Mouse (Mus musculus) CH12.LX (cell line): ENCODE results near the gene Kmo. TPM values are rescaled to one million over a fixed set of nuclear protein-coding genes. Genes with fewer than 3 reads are reported as not detected.

ENCODE experiments used
- DNase-seq: peaks from one replicate; pipeline ENCODE4 v3.0.0-alpha.2; 2013; ENCODE audit errors: extremely low read depth
- H3K27ac ChIP-seq: 2 replicates; pipeline ENCODE4 v1.5.1; 2012; ENCODE audit warnings: low read depth, mild to moderate bottlenecking, control low read depth, moderate library complexity; ENCODE audit not compliant: insufficient read depth
- H3K27me3 ChIP-seq: replicated peaks from 2 replicates; pipeline ENCODE3; 2012; ENCODE audit warnings: inconsistent platforms
- H3K36me3 ChIP-seq, 2 experiments: replicated peaks in 1 of 2; 2 replicates each; pipeline versions ENCODE3 to v1.6.1; 2012; ENCODE audit warnings: inconsistent platforms in 1 of 2, low read length in 1 of 2, mild to moderate bottlenecking in 1 of 2, mixed read lengths in 1 of 2, moderate library complexity in 1 of 2; ENCODE audit not compliant: control insufficient read depth in 1 of 2, insufficient read depth in 1 of 2
- H3K4me1 ChIP-seq, 2 experiments: 2 replicates each; pipeline ENCODE4 v1.6.1; 2012; ENCODE audit warnings: inconsistent platforms in 1 of 2, moderate library complexity in 1 of 2; ENCODE audit not compliant: insufficient read depth in 2 of 2, control insufficient read depth in 1 of 2
- H3K4me2 ChIP-seq: 2 replicates; pipeline ENCODE4 v1.6.1; 2012; ENCODE audit warnings: low read depth, mild to moderate bottlenecking, control low read depth; ENCODE audit not compliant: poor library complexity, insufficient read depth, severe bottlenecking
- H3K4me3 ChIP-seq, 3 experiments: fragments of 150-350 bp in 1 of 3; sonication (generic) in 1 of 3; replicated peaks in 1 of 3; 2 replicates each; pipeline versions ENCODE3 to v1.5.1; 2011 to 2012; ENCODE audit warnings: low read depth in 2 of 3, low read length in 2 of 3, mild to moderate bottlenecking in 2 of 3, moderate library complexity in 2 of 3, control low read depth in 1 of 3, improper control_type of control experiment in 1 of 3, inconsistent platforms in 1 of 3, mixed read lengths in 1 of 3; ENCODE audit not compliant: poor library complexity in 1 of 3
- H3K79me2 ChIP-seq: replicated peaks from 2 replicates; pipeline ENCODE4 v1.6.1; 2012; ENCODE audit warnings: mild to moderate bottlenecking, moderate library complexity; ENCODE audit not compliant: control insufficient read depth, poor library complexity, insufficient read depth, severe bottlenecking; ENCODE audit errors: extremely low read depth
- H3K9ac ChIP-seq: 2 replicates; pipeline ENCODE4 v1.6.1; 2012; ENCODE audit warnings: low read depth, mild to moderate bottlenecking, control low read depth, moderate library complexity; ENCODE audit not compliant: insufficient read depth
- H3K9me3 ChIP-seq: replicated peaks from 2 replicates; pipeline ENCODE3; 2012; ENCODE audit warnings: low read length, inconsistent platforms, mixed read lengths
- BHLHE40 ChIP-seq: IDR thresholded peaks from 2 replicates; pipeline ENCODE4 v1.6.1; 2011; ENCODE audit warnings: mild to moderate bottlenecking, low read depth, low read length, improper control_type of control experiment
- CHD1 ChIP-seq: IDR thresholded peaks from 2 replicates; pipeline ENCODE4 v1.6.1; 2012; ENCODE audit warnings: low read depth, low read length, improper control_type of control experiment, inconsistent platforms
- CHD2 ChIP-seq: IDR thresholded peaks from 2 replicates; pipeline ENCODE4 v1.6.1; 2011; ENCODE audit warnings: low read length, improper control_type of control experiment
- CTCF ChIP-seq, 2 experiments: IDR thresholded peaks in 1 of 2; conservative IDR thresholded peaks in 1 of 2; 2 replicates each; pipeline ENCODE4 v1.5.1; 2011 to 2012; ENCODE audit warnings: low read depth in 2 of 2, low read length in 2 of 2, improper control_type of control experiment in 1 of 2, inconsistent platforms in 1 of 2, mild to moderate bottlenecking in 1 of 2, moderate library complexity in 1 of 2
- E2F4 ChIP-seq: IDR thresholded peaks from 2 replicates; pipeline ENCODE4 v1.6.1; 2011; ENCODE audit warnings: low read depth, low read length, improper control_type of control experiment; ENCODE audit not compliant: insufficient replicate concordance
- ELF1 ChIP-seq: IDR thresholded peaks from 2 replicates; pipeline ENCODE4 v1.6.1; 2014; ENCODE audit warnings: low read depth, mild to moderate bottlenecking, inconsistent platforms, low read length, improper control_type of control experiment
- EP300 ChIP-seq: IDR thresholded peaks from 2 replicates; pipeline ENCODE4 v1.6.1; 2011; ENCODE audit warnings: low read length, improper control_type of control experiment
- ETS1 ChIP-seq: conservative IDR thresholded peaks from 2 replicates; pipeline ENCODE4 v1.6.1; 2012; ENCODE audit warnings: low read depth, mild to moderate bottlenecking, inconsistent platforms, low read length, improper control_type of control experiment, moderate library complexity
- GABPA ChIP-seq: IDR thresholded peaks from 2 replicates; pipeline ENCODE4 v1.6.1; 2012; ENCODE audit warnings: low read depth, low read length, improper control_type of control experiment, inconsistent platforms; ENCODE audit not compliant: insufficient replicate concordance
- HCFC1 ChIP-seq: IDR thresholded peaks from 2 replicates; pipeline ENCODE4 v1.6.1; 2012; ENCODE audit warnings: low read depth, mild to moderate bottlenecking, inconsistent platforms, low read length, improper control_type of control experiment
- IRF4 ChIP-seq: IDR thresholded peaks from 2 replicates; pipeline ENCODE4 v1.6.1; 2014; ENCODE audit warnings: low read depth, mild to moderate bottlenecking, inconsistent platforms, low read length, improper control_type of control experiment
- JUN ChIP-seq: IDR thresholded peaks from 2 replicates; pipeline ENCODE4 v1.6.1; 2011; ENCODE audit warnings: low read depth, mild to moderate bottlenecking, low read length, improper control_type of control experiment, moderate library complexity; ENCODE audit not compliant: insufficient read depth
- KAT2A ChIP-seq: IDR thresholded peaks from 2 replicates; pipeline ENCODE4 v1.6.1; 2012; ENCODE audit warnings: low read length, improper control_type of control experiment, inconsistent platforms; ENCODE audit not compliant: insufficient replicate concordance
- MAFK ChIP-seq: IDR thresholded peaks from 2 replicates; pipeline ENCODE4 v1.6.1; 2011; ENCODE audit warnings: low read length, improper control_type of control experiment; ENCODE audit not compliant: insufficient replicate concordance
- MAX ChIP-seq: IDR thresholded peaks from 2 replicates; pipeline ENCODE4 v1.6.1; 2011; ENCODE audit warnings: low read length, improper control_type of control experiment
- MAZ ChIP-seq: IDR thresholded peaks from 2 replicates; pipeline ENCODE4 v1.6.1; 2012; ENCODE audit warnings: low read depth, mild to moderate bottlenecking, inconsistent platforms, low read length, improper control_type of control experiment, moderate library complexity
- MEF2A ChIP-seq: IDR thresholded peaks from 2 replicates; pipeline ENCODE4 v1.6.1; 2014; ENCODE audit warnings: low read depth, mild to moderate bottlenecking, inconsistent platforms, low read length, improper control_type of control experiment, borderline replicate concordance
- MXI1 ChIP-seq: IDR thresholded peaks from 2 replicates; pipeline ENCODE4 v1.6.1; 2011; ENCODE audit warnings: mild to moderate bottlenecking, low read depth, low read length, improper control_type of control experiment
- NELFE ChIP-seq: IDR thresholded peaks from 2 replicates; pipeline ENCODE4 v1.6.1; 2011; ENCODE audit warnings: low read depth, low read length, improper control_type of control experiment
- NRF1 ChIP-seq: IDR thresholded peaks from 2 replicates; pipeline ENCODE4 v1.6.1; 2014; ENCODE audit warnings: low read depth, mild to moderate bottlenecking, inconsistent platforms, low read length, improper control_type of control experiment, moderate library complexity
- PAX5 ChIP-seq: IDR thresholded peaks from 2 replicates; pipeline ENCODE4 v1.6.1; 2012; ENCODE audit warnings: low read length, inconsistent platforms, mixed read lengths
- POLR2A ChIP-seq: IDR thresholded peaks from 2 replicates; pipeline ENCODE4 v1.6.1; 2011; ENCODE audit warnings: low read depth, mild to moderate bottlenecking, improper control_type of control experiment, low read length
- POLR2AphosphoS2 ChIP-seq: IDR thresholded peaks from 2 replicates; pipeline ENCODE4 v1.6.1; 2011; ENCODE audit warnings: low read depth, low read length, improper control_type of control experiment
- RAD21 ChIP-seq: IDR thresholded peaks from 2 replicates; pipeline ENCODE4 v1.6.1; 2011; ENCODE audit warnings: low read depth, mild to moderate bottlenecking, low read length, improper control_type of control experiment, moderate library complexity
- RCOR1 ChIP-seq: conservative IDR thresholded peaks from 2 replicates; pipeline ENCODE4 v1.6.1; 2012; ENCODE audit warnings: low read depth, mild to moderate bottlenecking, inconsistent platforms, low read length, improper control_type of control experiment
- SIN3A ChIP-seq: IDR thresholded peaks from 2 replicates; pipeline ENCODE4 v1.6.1; 2012; ENCODE audit warnings: low read length, improper control_type of control experiment, inconsistent platforms
- SMC3 ChIP-seq: IDR thresholded peaks from 2 replicates; pipeline ENCODE4 v1.6.1; 2011; ENCODE audit warnings: low read depth, low read length, improper control_type of control experiment
- TBP ChIP-seq: conservative IDR thresholded peaks from 2 replicates; pipeline ENCODE4 v1.6.1; 2011; ENCODE audit warnings: low read depth, low read length, improper control_type of control experiment
- TCF12 ChIP-seq: IDR thresholded peaks from 2 replicates; pipeline ENCODE4 v1.6.1; 2014; ENCODE audit warnings: low read depth, mild to moderate bottlenecking, inconsistent platforms, low read length, improper control_type of control experiment
- UBTF ChIP-seq: IDR thresholded peaks from 2 replicates; pipeline ENCODE4 v1.6.1; 2012; ENCODE audit warnings: low read depth, mild to moderate bottlenecking, inconsistent platforms, low read length, improper control_type of control experiment, moderate library complexity
- USF1 ChIP-seq: IDR thresholded peaks from 2 replicates; pipeline ENCODE4 v1.6.1; 2014; ENCODE audit warnings: low read depth, mild to moderate bottlenecking, inconsistent platforms, low read length, improper control_type of control experiment
- USF2 ChIP-seq: conservative IDR thresholded peaks from 2 replicates; pipeline ENCODE4 v1.6.1; 2011; ENCODE audit warnings: low read depth, low read length, improper control_type of control experiment
- ZKSCAN1 ChIP-seq: IDR thresholded peaks from 2 replicates; pipeline ENCODE4 v1.6.1; 2012; ENCODE audit warnings: low read depth, inconsistent platforms, low read length, improper control_type of control experiment, borderline replicate concordance
- ZMIZ1 ChIP-seq: IDR thresholded peaks from 2 replicates; pipeline ENCODE4 v1.6.1; 2012; ENCODE audit warnings: low read depth, mild to moderate bottlenecking, inconsistent platforms, low read length, improper control_type of control experiment
- ZNF384 ChIP-seq: IDR thresholded peaks from 2 replicates; pipeline ENCODE4 v1.6.1; 2012; ENCODE audit warnings: low read depth, low read length, improper control_type of control experiment, inconsistent platforms
- dilution Hi-C: fragments of 300-500 bp; cut with MboI; formaldehyde crosslinking; loops from 2 replicates; pipeline ENCODE4 v1.14.3; 2020; ENCODE audit warnings: low sequenced_read_pairs; ENCODE audit not compliant: extremely low pct_unique_long_range_greater_than_20kb, extremely low pct_ligation_motif_present
- in situ Hi-C: fragments of 300-500 bp; cut with MboI; formaldehyde crosslinking; loops from 3 replicates; pipeline ENCODE4 v1.14.3; 2019; ENCODE audit warnings: low sequenced_read_pairs, low pct_ligation_motif_present, low pct_unique_long_range_greater_than_20kb, mixed read lengths
- polyA plus RNA-seq: library from polyadenylated mRNA; unstranded; fragments of >175 nt; gene quantifications from 2 replicates; pipeline ENCODE4 v1.2.1, GENCODE M21; 2012; ENCODE audit warnings: low read depth; ENCODE audit not compliant: insufficient read length
- total RNA-seq, 2 experiments: library from RNA; depleted of rRNA; stranded (reverse); fragments of 300-350 nt in 1 of 2; fragments of >200 nt in 1 of 2; gene quantifications; 2 replicates each; pipeline ENCODE4 v1.2.3; 2012 to 2014

The Kmo gene
- total and polyA plus RNA-seq, 3 experiments: 9.7 to 49.2 (median 42.5) TPM

GRCm38 (mm10) chr1:175625257-175625879 lies 5.2 kb downstream of the Kmo start, which contains the start of gene Fh1:
Gene Fh1, minus strand, starts transcription at chr1:175625635.
- TF ChIP-seq TCF12 (peak; percentile 81), POLR2AphosphoS2 (no peak), TBP (peak; percentile 87), MAZ (no peak), ETS1 (no peak), RCOR1 (no peak), ZMIZ1 (peak; percentile 81), IRF4 (peak; percentile 13; the same call in 1 of the 2 replicates), BHLHE40 (no peak), POLR2A (peak; percentile 91), JUN (no peak), UBTF (no peak), USF1 (no peak), MAX (peak; percentile 39; the same call in 1 of the 2 replicates), CHD2 (no peak; the same call in 1 of the 2 replicates), CTCF (conservative IDR thresholded peaks at IDR 0.05 in 1 of 2, IDR thresholded peaks at IDR 0.05 in 1 of 2; ENCODE audit: low read depth in 2 of 2, low read length in 2 of 2) (no peak), MXI1 (peak; percentile 72; the same call in 1 of the 2 replicates), SIN3A (peak; percentile 76), CHD1 (no peak), ZNF384 (no peak), PAX5 (no peak), GABPA (no peak), KAT2A (peak; percentile 69; the same call in 1 of the 2 replicates), MEF2A (0 out of 2 replicates have a peak, but pooled peaks have one; percentile 14), HCFC1 (peak; percentile 72), ELF1 (peak; percentile 78), USF2 (no peak), E2F4 (peak; percentile 61; the same call in 1 of the 2 replicates), SMC3 (no peak), NRF1 (peak; percentile 32), RAD21 (no peak), NELFE (peak; percentile 82), EP300 (no peak), ZKSCAN1 (no peak), MAFK (no peak)
- peaks cover 0 to 22% of the 10 kb centered on the region in 2 experiments for H3K36me3 ChIP-seq
- no peaks in the 10 kb centered on the region for H3K27me3 ChIP-seq
- H3K9ac ChIP-seq: peak within 1 kb of the TSS; percentile 96
- no peaks in the 10 kb centered on the region for H3K9me3 ChIP-seq
- peak within 1 kb of the TSS; percentile 85 for H3K4me2 ChIP-seq
- 0 out of 2 replicates have a peak, but pooled peaks cover 14% of the 10 kb centered on the region for H3K79me2 ChIP-seq
- peak within 1 kb of the TSS; percentile 77 to 86 (median 83) for H3K4me3 ChIP-seq
- in situ Hi-C loops (no loop called here), dilution Hi-C loops (no loop called here)
- peak; percentile 98 for DNase-seq
- peak within 1 kb of the TSS; percentile 54; the same call in 1 of the 2 replicates for H3K27ac ChIP-seq
- peaks cover 6 to 48% of the 10 kb centered on the region in 2 experiments for H3K4me1 ChIP-seq
